Mouse (Mus musculus) cerebellum, postnatal 14 days (tissue): ENCODE measurements around the gene Zfp691.

ENCODE experiments used
- DNase-seq, 2 experiments: peaks; one replicate each; pipeline ENCODE4 v3.0.0; 2021; ENCODE audit warnings: mixed read lengths in 2 of 2

Gene Zfp691

GRCm38 (mm10) chr4:119167068-119167467 is 6.9 kb downstream of the Zfp691 start:
- DNase-seq = no peak

- no peak for DNase-seq
Measured at GRCm38 (mm10) chr4:119165916-119166315, 8.1 kb downstream of the Zfp691 start.

GRCm38 (mm10) chr4:119162990-119163389 is 11.0 kb downstream of the Zfp691 start:
- no peak for DNase-seq

- DNase-seq = no peak
Measured at GRCm38 (mm10) chr4:119161358-119161757, 12.6 kb downstream of the Zfp691 start.

- no peak for DNase-seq
Measured at GRCm38 (mm10) chr4:119157891-119158290, 16.1 kb downstream of the Zfp691 start.

- peak; percentile 68 to 82 for DNase-seq
Measured at GRCm38 (mm10) chr4:119157186-119157585, 16.8 kb downstream of the Zfp691 start.

- no peak for DNase-seq
Measured at GRCm38 (mm10) chr4:119148741-119149140, 25.3 kb downstream of the Zfp691 start.

- no peak for DNase-seq
Measured at GRCm38 (mm10) chr4:119147347-119147746, 26.6 kb downstream of the Zfp691 start.

GRCm38 (mm10) chr4:119146816-119147215 is 27.2 kb downstream of the Zfp691 start:
- no peak for DNase-seq

- peak; percentile 71 to 82 for DNase-seq
Measured at GRCm38 (mm10) chr4:119142230-119142871, 31.6 kb downstream of the Zfp691 start.

GRCm38 (mm10) chr4:119141191-119141590 is 32.8 kb downstream of the Zfp691 start:
- no peak for DNase-seq

- peak; percentile 45 to 46 for DNase-seq
Measured at GRCm38 (mm10) chr4:119140126-119140525, 33.9 kb downstream of the Zfp691 start.

GRCm38 (mm10) chr4:119138776-119139175 is 35.2 kb downstream of the Zfp691 start:
- DNase-seq = no peak

GRCm38 (mm10) chr4:119138171-119138570 is 35.8 kb downstream of the Zfp691 start:
- peak; percentile 87 to 88 for DNase-seq

- no peak for DNase-seq
Measured at GRCm38 (mm10) chr4:119137313-119137712, 36.7 kb downstream of the Zfp691 start.

- no peak for DNase-seq
Measured at GRCm38 (mm10) chr4:119133860-119134259, 40.1 kb downstream of the Zfp691 start.

- no peak for DNase-seq
Measured at GRCm38 (mm10) chr4:119133306-119133705, 40.7 kb downstream of the Zfp691 start.

GRCm38 (mm10) chr4:119131189-119131910 is 42.6 kb downstream of the Zfp691 start:
- DNase-seq = no peak

GRCm38 (mm10) chr4:119129096-119129495 is 44.9 kb downstream of the Zfp691 start:
- DNase-seq = no peak

- no peak for DNase-seq
Measured at GRCm38 (mm10) chr4:119128547-119128946, 45.4 kb downstream of the Zfp691 start.

- DNase-seq = no peak
Measured at GRCm38 (mm10) chr4:119127229-119127628, 46.8 kb downstream of the Zfp691 start.

- DNase-seq = no peak
Measured at GRCm38 (mm10) chr4:119125577-119126270, 48.3 kb downstream of the Zfp691 start.

GRCm38 (mm10) chr4:119124771-119125273 is 49.2 kb downstream of the Zfp691 start:
- DNase-seq = no peak

GRCm38 (mm10) chr4:119121249-119121648 is 52.7 kb downstream of the Zfp691 start:
- DNase-seq = peak in 1 of 2 experiments; percentile 43
